Mouse (Mus musculus): Measurements from ENCODE around the gene Tbc1d22a. TPM values are rescaled to one million over a fixed set of nuclear protein-coding genes. Genes with fewer than 3 reads are reported as not detected.

Tbc1d22a gene
- total and polyA plus RNA-seq, 3 experiments, result 15.1 to 21.1 TPM; not detected in 1

GRCm38 (mm10) chr15:86476483-86476882 is 262.2 kb downstream of the Tbc1d22a start:
- H3K36me3 ChIP-seq (ENCODE audit: control insufficient read depth in 1 of 2, insufficient read depth in 2 of 2, low read length in 2 of 2), result no peaks in the 10 kb centered on the region
- H3K9me3 ChIP-seq (replicated peaks; ENCODE audit: insufficient read depth, low read length), result no peaks in the 10 kb centered on the region
- H3K27ac ChIP-seq (ENCODE audit: control insufficient read depth, low read depth, low read length), result no peak overlapping the region
- H3K4me3 ChIP-seq (ENCODE audit: control insufficient read depth in 1 of 2, insufficient read depth in 1 of 2, low read depth in 2 of 2, low read length in 2 of 2), result no peak overlapping the region
- H3K79me2 ChIP-seq (ENCODE audit: control insufficient read depth, insufficient read depth, low read length, poor library complexity), result no peaks in the 10 kb centered on the region
- DNase-seq (ENCODE audit: low read depth, low spot score), result no peak
- no peaks in the 10 kb centered on the region for H3K27me3 ChIP-seq (ENCODE audit: control insufficient read depth in 1 of 2, insufficient read depth in 2 of 2, low read length in 2 of 2)
- no peak overlapping the region for H3K9ac ChIP-seq (ENCODE audit: control insufficient read depth, low read depth, low read length, poor library complexity, severe bottlenecking)
- H3K4me1 ChIP-seq (ENCODE audit: control insufficient read depth in 1 of 2, insufficient read depth in 2 of 2, low read length in 2 of 2), result no peaks in the 10 kb centered on the region
- TF ChIP-seq MAX (IDR thresholded peaks at IDR 0.05; ENCODE audit: low read length) (no peak), TAL1 (IDR thresholded peaks at IDR 0.05; ENCODE audit: low read length) (no peak), GABPA (IDR thresholded peaks at IDR 0.05; ENCODE audit: low read depth, low read length) (no peak), MYB (IDR thresholded peaks at IDR 0.05; ENCODE audit: low read depth, low read length) (no peak), MYC (IDR thresholded peaks at IDR 0.05; ENCODE audit: low read depth, low read length) (no peak), MXI1 (IDR thresholded peaks at IDR 0.05; ENCODE audit: low read depth, low read length) (no peak), ZC3H11A (IDR thresholded peaks at IDR 0.05; ENCODE audit: low read depth, low read length) (no peak), POLR2A (IDR thresholded peaks at IDR 0.05; ENCODE audit: control insufficient read depth in 1 of 2, insufficient read depth in 1 of 2, low read depth in 1 of 2, low read length in 2 of 2, poor library complexity in 1 of 2) (no peak), CHD2 (IDR thresholded peaks at IDR 0.05; ENCODE audit: low read length) (no peak), POLR2AphosphoS5 (IDR thresholded peaks at IDR 0.05; ENCODE audit: borderline replicate concordance, low read depth, low read length) (no peak), ELF1 (IDR thresholded peaks at IDR 0.05; ENCODE audit: low read depth, low read length) (no peak)

- Histone ChIP-seq H3K27me3 (ENCODE audit: control insufficient read depth in 1 of 2, insufficient read depth in 2 of 2, low read length in 2 of 2) (no peaks in the 10 kb centered on the region), H3K4me1 (ENCODE audit: control insufficient read depth in 1 of 2, insufficient read depth in 2 of 2, low read length in 2 of 2) (no peaks in the 10 kb centered on the region), H3K4me3 (ENCODE audit: control insufficient read depth in 1 of 2, insufficient read depth in 1 of 2, low read depth in 2 of 2, low read length in 2 of 2) (no peak overlapping the region), H3K79me2 (ENCODE audit: control insufficient read depth, insufficient read depth, low read length, poor library complexity) (no peaks in the 10 kb centered on the region), H3K9ac (ENCODE audit: control insufficient read depth, low read depth, low read length, poor library complexity, severe bottlenecking) (no peak overlapping the region), H3K27ac (ENCODE audit: control insufficient read depth, low read depth, low read length) (no peak overlapping the region), H3K36me3 (ENCODE audit: control insufficient read depth in 1 of 2, insufficient read depth in 2 of 2, low read length in 2 of 2) (no peaks in the 10 kb centered on the region), H3K9me3 (replicated peaks; ENCODE audit: insufficient read depth, low read length) (no peaks in the 10 kb centered on the region)
- no peak for DNase-seq (ENCODE audit: low read depth, low spot score)
- no peak for TF ChIP-seq RAD21 (IDR thresholded peaks at IDR 0.05; ENCODE audit: low read depth, low read length)
- TF ChIP-seq GATA1 (IDR thresholded peaks at IDR 0.05; ENCODE audit: low read depth, low read length), result no peak
- TF ChIP-seq ZKSCAN1 (IDR thresholded peaks at IDR 0.05; ENCODE audit: low read depth, low read length), result no peak
- no peak for TF ChIP-seq MAFK (IDR thresholded peaks at IDR 0.05; ENCODE audit: borderline replicate concordance, low read depth, low read length)
- no peak for TF ChIP-seq KAT2A (conservative IDR thresholded peaks at IDR 0.05; ENCODE audit: low read depth, low read length)
- TF ChIP-seq TAL1 (IDR thresholded peaks at IDR 0.05; ENCODE audit: low read length), result no peak
- no peak for TF ChIP-seq E2F4 (IDR thresholded peaks at IDR 0.05; ENCODE audit: borderline replicate concordance, low read depth, low read length)
- TF ChIP-seq SIN3A (IDR thresholded peaks at IDR 0.05; ENCODE audit: low read length), result no peak
- TF ChIP-seq SMC3 (IDR thresholded peaks at IDR 0.05; ENCODE audit: low read depth, low read length), result no peak
- TF ChIP-seq NRF1 (IDR thresholded peaks at IDR 0.05; ENCODE audit: insufficient read depth, low read depth, low read length, poor library complexity, severe bottlenecking), result no peak
- TF ChIP-seq MAZ (IDR thresholded peaks at IDR 0.05; ENCODE audit: low read depth, low read length), result no peak
- TF ChIP-seq ELF1 (IDR thresholded peaks at IDR 0.05; ENCODE audit: low read depth, low read length), result no peak
- no peak for TF ChIP-seq MYB (IDR thresholded peaks at IDR 0.05; ENCODE audit: low read depth, low read length)
- no peak for TF ChIP-seq USF2 (IDR thresholded peaks at IDR 0.05; ENCODE audit: borderline replicate concordance in 1 of 2, insufficient read depth in 1 of 2, low read depth in 1 of 2, low read length in 2 of 2)
- no peak for TF ChIP-seq CHD1 (IDR thresholded peaks at IDR 0.05; ENCODE audit: low read depth, low read length)
- TF ChIP-seq RCOR1 (IDR thresholded peaks at IDR 0.05; ENCODE audit: low read depth, low read length), result no peak
Observed at GRCm38 (mm10) chr15:86477032-86477431, 262.8 kb downstream of the Tbc1d22a start.

Data from MEL (cell line).